Mouse (Mus musculus): Measurements from ENCODE around the gene Spaca7. TPM values are rescaled to one million over a fixed set of nuclear protein-coding genes. Genes with fewer than 3 reads are reported as not detected.
A peak's percentile ranks its signal among the peaks of the same experiment; 100 is the strongest.
"Not testable (repeated sequence)": the region's sequence is repeated elsewhere in the genome, so short reads cannot be mapped to it uniquely, and the experiment has no call there.

Gene Spaca7
- total RNA-seq (2021), result not detected

DNA sequence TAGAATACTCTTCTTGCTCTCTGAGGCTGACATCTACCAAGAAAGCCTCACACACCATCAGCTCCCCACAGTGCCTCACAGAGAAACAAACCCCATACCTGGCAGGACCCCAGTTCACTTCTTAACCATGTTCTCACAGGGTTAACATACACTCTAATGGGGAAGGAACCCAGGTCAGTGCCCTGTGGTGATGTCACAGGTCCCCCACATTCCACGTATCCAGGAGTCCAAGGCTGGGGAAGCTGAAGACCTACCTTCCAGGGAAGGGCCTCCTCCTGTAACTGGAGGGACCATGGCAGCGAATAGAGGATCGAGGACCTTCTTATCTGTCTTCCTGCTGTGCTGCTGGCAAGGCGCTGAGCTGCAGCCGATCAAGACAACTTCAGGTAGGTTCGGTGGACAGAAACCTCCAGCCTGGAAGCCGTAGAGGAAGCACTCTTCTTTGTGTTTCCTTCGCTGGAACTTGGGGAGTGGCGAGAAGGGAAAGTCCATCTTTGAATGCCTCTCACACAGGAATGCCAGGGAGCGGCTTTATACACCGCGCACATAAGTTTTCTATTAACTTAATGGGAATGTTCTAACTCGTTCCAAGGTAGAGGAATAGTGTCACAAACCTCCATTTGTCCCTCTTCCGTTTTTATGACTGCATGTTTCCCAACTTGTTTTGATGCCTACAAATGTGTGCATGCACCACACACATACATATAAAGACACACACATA is at the start of gene Spaca7:
Gene Spaca7 (plus strand): TSS at position 216 of the 721 bp plus-strand sequence.
- intact Hi-C loops (cut with DNase I), result no loop called here
- no peak for DNase-seq

- DNase-seq, result no peak
- intact Hi-C loops (cut with DNase I), result no loop called here
Measured at GRCm38 (mm10) chr8:12524279-12524678, 48.5 kb upstream of the Spaca7 start.

- intact Hi-C loops (cut with DNase I), result no loop called here
- DNase-seq, result no peak
Measured at GRCm38 (mm10) chr8:12528659-12529058, 44.2 kb upstream of the Spaca7 start.

- intact Hi-C loops (cut with DNase I), result no loop called here
- no peak for DNase-seq
Measured at GRCm38 (mm10) chr8:12535617-12536016, 37.2 kb upstream of the Spaca7 start.

DNA sequence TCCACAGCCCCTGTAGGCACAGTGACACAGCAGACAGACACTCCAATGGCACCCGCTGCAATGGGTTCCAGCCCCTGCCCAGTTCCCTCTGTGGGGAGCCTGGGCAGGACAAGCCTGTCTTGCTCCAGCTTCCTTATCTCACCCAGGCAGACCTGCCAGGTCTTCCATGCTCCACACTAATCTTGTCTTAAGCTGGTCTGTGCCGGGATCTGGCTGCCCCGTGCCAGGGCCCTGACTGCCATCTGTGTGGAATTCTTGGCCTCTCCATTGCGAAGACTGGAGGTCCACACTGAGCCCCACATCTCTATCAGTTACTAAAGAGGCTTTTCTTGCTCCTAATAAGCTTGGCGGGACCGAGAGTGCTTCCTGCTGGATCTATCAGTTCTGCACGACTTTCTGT is 36.5 kb upstream of the Spaca7 start:
- no peak for DNase-seq
- intact Hi-C loops (cut with DNase I), result no loop called here

GRCm38 (mm10) chr8:12545236-12545635 is 27.6 kb upstream of the Spaca7 start:
- intact Hi-C loops (cut with DNase I), result no loop called here

DNA sequence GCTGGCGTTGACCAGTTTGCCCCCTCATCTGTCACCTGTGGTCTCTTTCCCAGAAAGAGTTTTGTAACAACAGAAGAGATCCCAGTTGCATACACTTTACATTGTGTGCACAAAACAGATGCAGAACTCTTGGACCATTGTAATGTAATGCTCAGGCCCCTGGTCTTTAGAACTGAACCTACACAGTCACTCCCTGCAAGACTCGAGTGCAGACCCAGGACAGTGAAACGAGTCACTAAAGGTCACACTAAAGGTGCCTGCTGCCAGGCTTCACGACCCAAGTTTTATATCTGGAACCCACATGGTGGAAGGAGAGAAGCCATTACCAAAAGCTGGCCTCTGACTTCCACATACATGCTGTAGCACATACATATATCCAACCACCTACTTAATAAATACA is 27.2 kb upstream of the Spaca7 start:
- intact Hi-C loops (cut with DNase I), result no loop called here
- DNase-seq, result no peak

More at GRCm38 (mm10) chr8:12545236-12545635, 27.6 kb upstream of the Spaca7 start:
- DNase-seq, result no peak

DNA sequence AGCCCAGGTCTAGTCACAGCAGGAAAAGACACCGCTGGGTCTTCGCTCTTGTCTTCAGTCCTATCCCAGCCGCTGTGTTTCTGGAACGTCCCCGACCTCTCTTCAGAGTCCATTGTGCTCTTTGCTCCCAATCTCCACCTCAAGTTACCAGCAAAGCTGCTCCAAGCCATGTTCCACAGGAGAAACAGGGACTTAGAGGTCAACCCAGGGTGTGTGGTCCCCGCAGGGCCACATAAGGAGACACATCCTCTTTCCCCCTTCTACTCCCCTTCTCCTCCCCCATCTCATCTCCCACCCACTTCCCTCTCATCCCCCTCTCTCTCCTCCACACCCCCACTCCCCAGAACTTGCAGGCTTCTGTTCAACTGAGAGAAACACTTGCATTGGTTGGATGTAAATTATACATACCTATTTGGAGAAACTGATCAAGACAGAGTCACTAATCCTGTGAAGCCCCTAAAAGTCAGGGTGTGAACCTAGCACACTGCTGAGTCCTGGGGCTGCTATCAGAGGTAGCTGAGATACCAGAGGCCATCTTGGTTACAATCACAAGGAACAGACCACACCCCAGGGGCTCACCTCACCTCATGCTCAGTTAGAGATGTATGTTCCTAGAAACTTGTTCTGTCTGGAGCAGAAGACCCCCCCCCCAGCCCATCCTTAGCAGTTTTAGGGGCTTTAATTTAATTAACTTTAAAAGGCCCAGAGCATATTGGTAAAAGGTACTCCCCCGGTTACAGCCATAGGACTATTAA is 25.2 kb upstream of the Spaca7 start:
- intact Hi-C loops (cut with DNase I), result no loop called here
- no peak for DNase-seq

DNA sequence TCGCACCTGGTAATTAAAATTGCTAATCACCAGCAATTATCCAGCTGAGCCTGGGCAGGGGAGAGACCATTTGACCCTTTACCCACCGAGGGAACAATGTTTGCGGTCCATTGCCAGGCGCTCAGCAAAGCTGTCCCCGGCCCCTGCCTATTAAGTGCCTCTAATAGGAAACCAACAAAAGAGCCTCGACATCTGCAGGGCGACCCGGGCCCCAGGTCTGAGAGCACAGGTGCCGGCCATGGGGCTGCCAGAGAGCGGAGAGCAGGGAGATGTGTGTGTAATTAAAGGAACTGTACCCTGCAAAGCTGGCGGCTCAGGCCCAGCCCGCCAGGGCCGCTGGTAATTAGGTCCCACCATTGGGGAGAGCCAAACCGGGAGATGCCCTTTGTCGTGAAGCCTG is 24.6 kb upstream of the Spaca7 start:
- DNase-seq, result no peak
- intact Hi-C loops (cut with DNase I), result no loop called here

DNA sequence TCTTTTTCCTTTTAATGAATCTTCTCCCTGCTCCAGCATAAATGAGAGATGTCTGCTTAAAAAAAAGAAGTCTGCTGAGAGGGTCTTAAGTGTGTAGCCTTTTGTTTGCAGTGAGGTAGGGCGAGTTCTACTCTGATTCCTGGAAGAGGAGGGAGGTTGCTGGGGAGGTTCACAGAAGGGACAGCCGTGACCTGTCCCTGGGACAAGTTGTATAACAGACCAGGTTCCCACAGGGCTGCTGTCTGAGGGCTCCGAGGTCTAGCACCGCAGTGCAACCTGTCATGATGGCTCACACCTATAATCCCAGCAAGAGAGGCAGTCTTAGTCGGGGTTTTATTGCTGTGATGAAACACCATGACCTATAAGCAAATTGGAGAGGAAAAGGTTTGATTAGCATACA is 24.1 kb upstream of the Spaca7 start:
- no peak for DNase-seq
- intact Hi-C loops (cut with DNase I), result no loop called here

- intact Hi-C loops (cut with DNase I), result no loop called here
Measured at GRCm38 (mm10) chr8:12555515-12556145, 17.2 kb upstream of the Spaca7 start.

GRCm38 (mm10) chr8:12558786-12559185 is 14.0 kb upstream of the Spaca7 start:
- intact Hi-C loops (cut with DNase I), result no loop called here
- DNase-seq, result no peak

More at GRCm38 (mm10) chr8:12555515-12556145, 17.2 kb upstream of the Spaca7 start:
- DNase-seq, result no peak

- intact Hi-C loops (cut with DNase I), result loop anchor here (5.0 kb wide), 2 partner anchors 116 to 169 kb away; no protein-coding TSS in a partner anchor
Measured at GRCm38 (mm10) chr8:12561403-12561960, 11.3 kb upstream of the Spaca7 start.

GRCm38 (mm10) chr8:12564307-12564706 is 8.5 kb upstream of the Spaca7 start:
- intact Hi-C loops (cut with DNase I), result loop anchor here (1.0 to 5.0 kb wide), 4 partner anchors 113 to 607 kb away; no protein-coding TSS in a partner anchor
- DNase-seq, result peak; percentile 30 to 56

More at GRCm38 (mm10) chr8:12561403-12561960, 11.3 kb upstream of the Spaca7 start:
- DNase-seq, result peak; percentile 70 to 81

GRCm38 (mm10) chr8:12565488-12565887 is 7.3 kb upstream of the Spaca7 start:
- DNase-seq, result no peak
- intact Hi-C loops (cut with DNase I), result no loop called here

GRCm38 (mm10) chr8:12566509-12566908 is 6.3 kb upstream of the Spaca7 start:
- intact Hi-C loops (cut with DNase I), result no loop called here
- no peak for DNase-seq

DNA sequence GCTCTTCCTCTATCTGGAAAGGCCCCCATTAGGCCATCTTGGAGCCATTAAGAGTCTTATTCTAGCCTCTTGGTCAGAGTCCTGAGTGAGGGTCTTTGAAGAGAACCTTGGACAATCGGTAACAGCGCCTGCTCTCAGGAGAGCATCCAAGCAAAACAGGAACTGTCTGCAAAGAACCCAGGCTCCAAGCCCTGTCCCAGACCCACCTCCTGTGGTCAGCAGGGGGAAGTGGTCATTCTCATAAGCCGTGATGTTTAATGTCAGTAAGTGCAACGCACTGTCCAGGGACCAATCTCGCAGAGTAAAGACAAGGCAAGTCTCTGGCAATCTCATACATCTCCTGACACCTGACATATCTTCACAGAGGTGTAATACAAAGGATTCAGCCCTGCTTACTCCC is 3.2 kb downstream of the Spaca7 start:
- no peak for DNase-seq
- intact Hi-C loops (cut with DNase I), result no loop called here

- intact Hi-C loops (cut with DNase I), result no loop called here
- DNase-seq, result no peak
Measured at GRCm38 (mm10) chr8:12576739-12577138, 3.9 kb downstream of the Spaca7 start.

DNA sequence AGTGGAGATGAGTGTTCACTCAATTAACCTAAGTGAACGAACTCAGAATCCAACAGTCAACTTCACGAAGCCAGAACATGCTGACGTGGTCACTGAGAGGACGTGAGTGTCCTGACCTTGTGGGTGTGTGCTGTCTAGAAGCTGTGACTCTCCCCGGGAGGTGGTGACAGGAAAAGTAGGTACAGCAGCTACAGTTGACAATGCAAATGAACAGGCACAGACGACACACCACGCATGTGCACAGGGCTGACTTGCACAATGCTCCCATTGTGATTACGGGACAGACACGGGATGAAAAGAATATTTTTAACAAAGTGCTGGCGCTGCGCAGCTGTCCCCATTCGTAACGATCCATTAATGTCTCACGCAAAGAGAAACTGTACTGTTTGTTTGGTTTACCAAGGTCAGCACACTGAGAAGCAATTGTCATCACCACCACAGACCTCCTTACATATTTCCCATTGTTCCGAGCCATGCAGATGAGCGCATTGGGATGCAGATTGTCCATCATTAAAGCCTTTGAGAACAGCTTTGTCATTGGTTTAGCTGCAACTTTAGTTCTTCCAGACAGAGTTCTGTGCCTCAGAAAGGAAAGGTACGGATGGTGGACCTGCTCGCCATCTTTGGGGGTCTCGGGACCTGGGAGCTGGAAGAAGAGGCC is 6.6 kb downstream of the Spaca7 start:
- DNase-seq, result not testable (repeated sequence)

GRCm38 (mm10) chr8:12583785-12584184 is 11.0 kb downstream of the Spaca7 start:
- intact Hi-C loops (cut with DNase I), result no loop called here
- DNase-seq, result no peak

More for the DNA sequence above, 6.6 kb downstream of the Spaca7 start:
- intact Hi-C loops (cut with DNase I), result not testable (repeated sequence)

Measured in heart, postnatal 10 days (tissue).